Mouse (Mus musculus) cerebellum, adult (tissue): ENCODE data around the gene Tnfsf15.
A peak's percentile ranks its signal among the peaks of the same experiment; 100 is the strongest.

ENCODE experiments used
- ATAC-seq: cut with Nextera tagmentation; 2 replicates; pipeline ENCODE4 v1.9.2; 2017; ENCODE audit warnings: mild to moderate bottlenecking, moderate library complexity, mixed read lengths; ENCODE audit not compliant: insufficient number of reproducible peaks, low FRiP score, low TSS enrichment

Gene Tnfsf15

GRCm38 (mm10) chr4:63744693-63745171 lies at the start of gene Tnfsf15:
TSS of gene Tnfsf15 (minus strand) at chr4:63745113.
- peak; percentile 85 for ATAC-seq

GRCm38 (mm10) chr4:63792328-63792727 lies 47.4 kb upstream of the Tnfsf15 start:
- ATAC-seq, result no peak

- no peak for ATAC-seq
Measured at GRCm38 (mm10) chr4:63785466-63785865, 40.6 kb upstream of the Tnfsf15 start.

GRCm38 (mm10) chr4:63783826-63784225 lies 38.9 kb upstream of the Tnfsf15 start:
- ATAC-seq, result no peak

- ATAC-seq, result no peak
Measured at GRCm38 (mm10) chr4:63782970-63783613, 38.2 kb upstream of the Tnfsf15 start.

GRCm38 (mm10) chr4:63777223-63777622 lies 32.3 kb upstream of the Tnfsf15 start:
- ATAC-seq, result no peak

GRCm38 (mm10) chr4:63773306-63774090 lies 28.6 kb upstream of the Tnfsf15 start:
- no peak for ATAC-seq

- no peak for ATAC-seq
Measured at GRCm38 (mm10) chr4:63772514-63772913, 27.6 kb upstream of the Tnfsf15 start.

- no peak for ATAC-seq
Measured at GRCm38 (mm10) chr4:63771291-63771690, 26.4 kb upstream of the Tnfsf15 start.

GRCm38 (mm10) chr4:63769161-63769560 lies 24.2 kb upstream of the Tnfsf15 start:
- no peak for ATAC-seq

- ATAC-seq, result no peak
Measured at GRCm38 (mm10) chr4:63765050-63765449, 20.1 kb upstream of the Tnfsf15 start.

GRCm38 (mm10) chr4:63759931-63760330 lies 15.0 kb upstream of the Tnfsf15 start:
- no peak for ATAC-seq

GRCm38 (mm10) chr4:63757527-63758154 lies 12.7 kb upstream of the Tnfsf15 start:
- ATAC-seq, result no peak

GRCm38 (mm10) chr4:63756072-63756471 lies 11.2 kb upstream of the Tnfsf15 start:
- no peak for ATAC-seq

GRCm38 (mm10) chr4:63754467-63755020 lies 9.6 kb upstream of the Tnfsf15 start:
- no peak for ATAC-seq

GRCm38 (mm10) chr4:63753855-63754254 lies 8.9 kb upstream of the Tnfsf15 start:
- ATAC-seq, result no peak

GRCm38 (mm10) chr4:63752687-63753523 lies 8.0 kb upstream of the Tnfsf15 start:
- ATAC-seq, result no peak

- no peak for ATAC-seq
Measured at GRCm38 (mm10) chr4:63748061-63748730, 3.3 kb upstream of the Tnfsf15 start.

GRCm38 (mm10) chr4:63745271-63745670 lies 358 bp upstream of the Tnfsf15 start:
- no peak for ATAC-seq
